Comparison of ENCODE assay signal across 24 mouse cellular contexts in genomic region chr10:4054589-4054988, GRCm38 (mm10).
"Had no signal": no experiment of that assay in that cellular context is flagged by ENCODE, and none has a peak within 500 bp of the region (broad histone marks: within the 10 kb centered on the region; RNA-seq: fewer than 3 reads in every experiment).

No protein-coding gene starts in this region.

- DNase-seq: gastrocnemius, postnatal 14 days; gastrocnemius, postnatal 36 days; heart, adult 11 months; heart, adult 2 months; heart, postnatal 14 days; heart, postnatal 36 days; kidney, adult 18-20 months; kidney, adult 9 months; kidney, postnatal 25 days; layer of hippocampus, adult 9-11 months; layer of hippocampus, postnatal 36 days; left cerebral cortex, postnatal 4 days; lung, adult 18-20 months had no signal

- ATAC-seq: hindbrain, postnatal 0 days; intestine, embryonic 16.5 days; liver, embryonic 12.5 days had no signal

- H3K9me3 ChIP-seq: heart, embryonic 13.5 days; heart, embryonic 15.5 days; hindbrain, embryonic 13.5 days; hindbrain, embryonic 15.5 days; limb, embryonic 13.5 days; limb, embryonic 15.5 days; liver, embryonic 12.5 days had no signal

- H3K9ac ChIP-seq: heart, embryonic 13.5 days; heart, embryonic 15.5 days; hindbrain, embryonic 13.5 days; hindbrain, embryonic 15.5 days; limb, embryonic 13.5 days; limb, embryonic 15.5 days; liver, embryonic 12.5 days; liver, embryonic 14.5 days had no signal

- H3K4me3 ChIP-seq: heart, adult 2 months; heart, embryonic 13.5 days; heart, embryonic 15.5 days; hindbrain, embryonic 13.5 days; hindbrain, embryonic 15.5 days; limb, embryonic 13.5 days; limb, embryonic 15.5 days; liver, embryonic 12.5 days had no signal

- H3K4me1 ChIP-seq: hindbrain, embryonic 15.5 days; liver, embryonic 12.5 days had no signal

- H3K27ac ChIP-seq: heart, adult 2 months; heart, embryonic 13.5 days; heart, embryonic 15.5 days; hindbrain, embryonic 13.5 days; hindbrain, embryonic 15.5 days; hindbrain, postnatal 0 days; limb, embryonic 13.5 days; limb, embryonic 15.5 days; liver, embryonic 12.5 days; liver, embryonic 14.5 days had no signal

- H3K36me3 ChIP-seq: heart, embryonic 15.5 days; hindbrain, embryonic 13.5 days; hindbrain, embryonic 15.5 days; limb, embryonic 13.5 days had no signal

- H3K27me3 ChIP-seq: heart, embryonic 13.5 days; heart, embryonic 15.5 days; hindbrain, embryonic 13.5 days; hindbrain, embryonic 15.5 days; limb, embryonic 13.5 days; limb, embryonic 15.5 days; liver, embryonic 12.5 days had no signal

- H3K4me2 ChIP-seq: heart, embryonic 11.5 days; heart, embryonic 13.5 days; heart, embryonic 15.5 days; hindbrain, embryonic 13.5 days; hindbrain, embryonic 15.5 days; limb, embryonic 13.5 days; limb, embryonic 15.5 days; liver, embryonic 12.5 days had no signal
